Mouse (Mus musculus) kidney, postnatal 10 days (tissue): ENCODE data around the gene Myocd.

Experiments used
- DNase-seq: peaks from one replicate; pipeline ENCODE4 v3.0.0; 2021; ENCODE audit warnings: mixed read lengths

Gene Myocd

DNA sequence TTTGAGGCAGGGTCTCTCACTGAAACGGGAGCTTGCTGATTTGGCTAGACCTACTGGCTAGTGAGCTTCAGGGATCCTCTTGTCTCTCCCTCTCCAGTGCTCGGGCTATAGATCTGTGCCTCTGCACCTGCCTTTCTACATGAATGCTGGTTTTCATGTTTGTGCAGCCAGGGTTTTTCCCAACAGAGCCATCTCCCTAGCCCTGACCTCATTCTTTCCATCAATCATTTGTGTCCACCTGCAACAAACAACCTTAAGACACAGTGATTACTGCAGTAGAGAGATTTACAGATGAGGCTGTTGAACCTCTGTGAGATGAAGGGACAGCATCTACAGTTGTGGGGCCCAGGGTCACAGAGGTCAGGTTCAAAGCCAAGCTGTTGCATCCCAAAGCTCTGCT is 56.0 kb downstream of the Myocd start:
- no peak for DNase-seq

DNA sequence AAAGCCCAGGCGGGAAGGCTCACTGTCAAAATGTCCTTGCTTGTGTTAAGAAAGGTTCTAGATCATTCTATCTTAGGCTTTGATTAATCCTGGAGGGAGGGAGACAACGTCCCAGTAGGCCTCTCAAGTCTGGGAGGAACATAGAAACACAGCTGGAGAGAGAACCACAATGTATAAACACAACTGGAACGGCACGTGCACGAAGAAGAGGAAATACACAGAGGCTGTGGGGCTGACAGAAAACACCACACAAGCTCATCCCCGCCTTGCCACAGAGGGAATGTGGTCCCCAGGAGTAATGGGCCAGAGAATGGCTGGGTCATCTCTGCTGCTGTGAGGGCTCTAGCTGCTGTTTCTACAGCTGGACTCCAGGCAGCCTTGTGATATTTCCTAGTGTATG is 58.1 kb downstream of the Myocd start:
- DNase-seq = no peak

DNA sequence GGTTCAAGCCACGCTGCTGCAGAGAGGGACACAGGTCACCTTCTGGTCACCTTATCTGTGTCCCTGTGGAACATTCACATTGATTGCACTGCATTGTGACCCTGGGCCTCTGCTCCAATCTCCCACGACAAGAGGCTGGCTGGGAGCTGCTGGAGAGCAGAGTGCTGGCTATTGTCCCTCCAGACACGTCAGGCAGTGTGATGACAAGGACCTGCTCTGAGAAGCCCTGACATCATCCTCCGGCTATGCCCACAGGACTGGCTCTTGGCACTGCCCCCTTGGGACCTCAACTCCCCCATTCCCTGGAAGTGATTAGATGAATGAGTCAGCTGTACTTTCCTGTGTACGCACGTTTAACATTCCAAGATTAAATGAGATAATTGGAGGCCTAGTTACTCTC is 60.3 kb downstream of the Myocd start:
- DNase-seq = peak; percentile 8

DNA sequence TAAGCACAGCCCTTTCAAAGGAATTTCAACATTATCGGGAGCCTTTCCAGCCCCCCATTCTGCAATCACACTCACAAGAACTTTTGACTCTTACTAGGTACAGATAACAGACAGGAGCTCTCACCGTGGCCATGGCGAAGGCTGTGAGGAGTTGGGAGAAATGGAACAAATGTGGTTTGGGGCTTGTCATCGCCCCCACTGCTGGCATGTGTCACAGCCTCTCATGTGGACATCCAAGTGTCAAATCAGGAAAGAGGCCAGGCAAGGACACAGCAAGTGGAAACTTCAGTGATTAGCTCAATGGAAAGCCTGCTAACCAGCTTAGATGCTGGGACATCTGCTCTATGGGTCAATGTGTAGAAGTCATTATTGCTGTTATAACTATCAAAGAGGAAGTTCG is 64.5 kb downstream of the Myocd start:
- DNase-seq = no peak

DNA sequence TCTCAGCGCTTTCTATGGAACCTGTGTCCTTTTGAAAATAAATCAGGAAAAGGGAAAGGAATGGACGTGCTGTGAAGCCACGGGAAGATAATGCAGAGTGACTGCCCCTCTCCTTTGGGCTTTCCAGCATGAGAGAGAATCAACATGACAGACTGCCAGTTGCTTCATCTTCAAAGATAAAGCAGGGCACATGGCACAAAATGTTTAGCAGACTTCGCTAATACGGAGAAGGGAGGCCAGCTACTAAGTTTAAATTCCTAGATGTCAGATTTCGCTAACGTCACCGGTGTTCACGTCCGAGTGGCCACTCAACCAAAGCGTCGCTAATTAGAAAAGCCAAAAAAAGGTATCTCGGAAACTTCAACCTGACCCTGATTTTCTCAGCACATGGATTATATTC is 65.1 kb downstream of the Myocd start:
- no peak for DNase-seq

DNA sequence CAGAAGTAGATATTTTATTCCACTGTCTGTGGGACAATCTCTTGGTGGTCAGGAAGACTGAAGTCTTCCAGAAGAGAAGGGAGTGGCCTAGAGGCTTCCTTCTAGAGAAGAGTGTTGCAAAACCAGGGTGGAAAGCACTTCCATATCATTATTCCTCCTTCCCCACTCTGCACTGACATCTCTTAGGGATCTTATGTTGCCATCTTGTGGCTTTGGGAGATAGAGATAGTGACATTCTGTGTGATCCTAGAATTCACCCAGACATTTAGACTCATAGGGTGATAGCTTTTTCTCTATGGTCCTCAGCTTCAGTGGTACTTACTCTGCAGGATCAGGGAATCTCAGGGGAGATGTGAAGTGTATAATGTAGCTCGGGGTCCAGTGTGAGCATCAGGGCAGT is 66.8 kb downstream of the Myocd start:
- DNase-seq = no peak

DNA sequence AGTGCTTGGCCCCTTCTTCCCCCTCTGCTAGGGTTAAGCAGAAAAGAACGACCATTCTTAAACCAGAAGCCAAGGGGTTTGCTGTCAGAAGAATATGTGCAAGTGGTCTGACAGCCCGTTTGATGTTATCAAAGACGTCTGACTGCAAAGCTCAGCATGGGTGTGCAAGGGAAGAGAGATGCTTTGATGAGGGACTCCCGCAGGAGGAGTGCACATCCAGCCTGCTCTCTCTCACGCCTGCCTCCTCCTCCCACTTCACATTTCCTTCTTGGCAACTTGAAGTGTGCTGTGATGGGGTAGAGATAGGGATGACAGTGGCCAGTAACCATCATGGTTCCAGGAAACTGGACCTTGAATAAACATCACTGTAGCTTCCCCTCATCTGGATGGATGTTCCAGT is 67.6 kb downstream of the Myocd start:
- DNase-seq = no peak

DNA sequence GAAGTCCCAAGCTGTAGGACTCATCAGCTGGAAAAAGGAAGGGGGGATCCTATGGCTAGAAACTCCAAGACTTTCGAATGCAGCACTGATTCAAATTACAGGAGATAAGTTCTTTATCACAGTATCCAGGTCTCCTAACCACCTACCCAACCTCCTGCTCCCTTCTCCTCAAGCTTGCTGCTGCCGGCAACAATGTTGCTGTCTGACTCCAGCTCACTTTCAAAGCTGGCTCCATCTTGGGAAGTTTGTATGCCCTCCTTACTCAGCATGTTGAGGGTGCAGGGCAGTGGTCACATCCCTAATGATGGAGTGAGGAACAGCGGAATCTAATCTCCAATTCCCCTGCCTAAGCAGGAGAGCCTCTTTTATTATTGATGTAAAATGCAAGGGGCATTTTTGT is 71.8 kb downstream of the Myocd start:
- DNase-seq = no peak

DNA sequence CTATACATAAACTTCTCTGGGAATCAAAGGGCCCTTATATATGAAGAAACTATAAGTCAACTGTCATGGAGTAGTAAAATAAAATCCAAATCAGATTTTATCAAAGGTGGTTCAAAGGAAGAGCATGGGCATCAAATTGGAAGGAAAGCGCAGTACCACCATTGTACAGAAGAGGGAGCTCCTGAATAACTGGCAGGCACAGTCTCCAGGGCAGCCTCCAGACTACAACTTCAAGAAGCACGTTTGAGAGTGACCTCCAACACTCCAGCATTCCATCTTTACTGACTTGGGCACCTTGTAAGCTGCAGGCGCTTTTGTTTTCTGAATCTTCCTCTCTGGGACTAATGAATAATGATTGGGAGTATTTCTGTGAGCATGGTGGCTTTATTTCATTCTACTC is 72.5 kb downstream of the Myocd start:
- DNase-seq = peak; percentile 84

DNA sequence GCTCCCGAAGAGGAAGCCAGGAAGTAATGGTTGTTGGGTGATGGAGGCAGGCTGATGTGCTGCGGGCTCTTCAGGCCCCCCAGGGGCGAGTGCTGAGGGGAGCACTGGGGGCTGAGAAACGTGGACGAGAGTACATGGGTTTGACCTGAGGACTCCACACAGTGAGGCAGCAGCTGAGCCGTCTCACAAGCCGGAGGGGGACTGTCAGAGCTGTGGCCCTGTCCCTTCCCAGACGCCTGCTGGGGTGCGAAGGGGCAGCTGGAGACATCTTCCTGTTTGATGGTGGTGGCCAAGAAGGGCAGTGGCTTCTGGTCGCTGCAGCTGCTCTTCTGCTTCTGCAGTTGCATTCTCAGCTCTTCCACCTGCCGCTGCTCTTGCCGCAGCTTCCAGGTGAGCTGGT is 82.8 kb downstream of the Myocd start:
- DNase-seq = peak; percentile 64

DNA sequence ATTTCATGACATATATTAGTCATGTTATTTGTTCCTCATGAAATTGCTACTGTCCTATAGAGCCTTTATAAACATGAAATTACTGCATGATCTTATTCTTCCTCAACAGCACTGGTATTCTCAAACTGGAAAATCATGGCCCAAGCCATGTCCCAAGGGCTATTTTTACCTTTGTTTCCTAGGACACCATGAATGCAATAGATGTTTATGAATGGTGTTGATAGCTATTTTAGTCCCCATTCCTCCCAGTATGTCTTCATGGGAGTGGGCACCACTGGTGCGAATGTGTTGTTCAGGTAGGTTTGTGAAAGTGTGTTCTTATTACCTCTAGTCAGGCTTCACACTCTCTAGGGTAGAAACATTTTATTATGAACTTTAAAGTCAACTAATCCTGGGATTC is 84.7 kb downstream of the Myocd start:
- DNase-seq = no peak

DNA sequence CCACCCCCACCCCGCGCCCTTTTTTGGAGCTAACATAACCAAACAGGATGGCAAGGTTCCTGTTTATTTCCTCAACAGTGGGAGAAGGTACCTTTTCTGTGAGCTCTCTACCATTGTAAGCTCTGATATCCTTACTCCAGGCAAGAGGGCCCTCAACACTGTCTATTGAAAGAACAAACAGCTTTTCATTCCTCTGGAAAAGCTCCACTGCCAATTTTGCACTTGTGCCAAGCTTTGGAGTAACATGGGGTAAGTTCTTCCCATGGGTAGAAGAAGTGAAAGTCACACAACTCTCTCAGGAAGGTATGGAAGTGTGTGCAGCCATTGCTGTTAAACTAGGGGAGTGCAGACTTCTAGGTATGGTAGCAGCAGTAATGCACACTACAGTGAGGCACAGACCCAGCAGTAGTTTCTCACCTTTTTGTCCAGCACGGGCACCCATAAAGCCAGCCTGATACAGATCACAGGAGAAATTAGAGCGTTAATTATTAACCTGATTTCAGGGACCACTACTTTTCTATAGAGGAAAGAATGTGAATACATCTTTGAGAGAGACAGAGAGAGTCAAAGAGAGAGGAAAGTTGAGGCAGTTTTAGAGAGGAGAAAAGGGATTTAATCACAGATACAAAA is 99.6 kb downstream of the Myocd start:
- peak; percentile 50 for DNase-seq

DNA sequence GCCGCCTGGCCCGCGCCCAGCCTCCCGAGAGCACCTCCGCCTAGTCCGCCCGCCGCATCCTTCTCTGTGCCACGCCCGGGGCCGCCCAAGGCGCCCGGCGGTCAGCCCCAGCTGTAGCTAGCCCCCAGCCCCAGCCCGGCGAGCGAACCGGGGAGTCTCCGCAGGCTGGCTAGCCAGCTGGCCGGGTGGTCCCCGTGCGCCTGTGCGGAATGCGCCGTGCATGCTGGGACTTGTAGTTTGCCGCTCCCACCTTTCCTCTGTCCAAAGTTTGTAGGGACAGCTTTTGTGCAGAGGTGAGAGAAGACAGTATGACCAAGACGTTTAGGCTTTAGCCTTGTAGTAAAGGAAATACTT is 107.0 kb downstream of the Myocd start, which contains the start of gene Arhgap44:
Gene Arhgap44, minus strand, starts transcription at position 195 of the 354 bp plus-strand sequence.
- DNase-seq = peak; percentile 84

DNA sequence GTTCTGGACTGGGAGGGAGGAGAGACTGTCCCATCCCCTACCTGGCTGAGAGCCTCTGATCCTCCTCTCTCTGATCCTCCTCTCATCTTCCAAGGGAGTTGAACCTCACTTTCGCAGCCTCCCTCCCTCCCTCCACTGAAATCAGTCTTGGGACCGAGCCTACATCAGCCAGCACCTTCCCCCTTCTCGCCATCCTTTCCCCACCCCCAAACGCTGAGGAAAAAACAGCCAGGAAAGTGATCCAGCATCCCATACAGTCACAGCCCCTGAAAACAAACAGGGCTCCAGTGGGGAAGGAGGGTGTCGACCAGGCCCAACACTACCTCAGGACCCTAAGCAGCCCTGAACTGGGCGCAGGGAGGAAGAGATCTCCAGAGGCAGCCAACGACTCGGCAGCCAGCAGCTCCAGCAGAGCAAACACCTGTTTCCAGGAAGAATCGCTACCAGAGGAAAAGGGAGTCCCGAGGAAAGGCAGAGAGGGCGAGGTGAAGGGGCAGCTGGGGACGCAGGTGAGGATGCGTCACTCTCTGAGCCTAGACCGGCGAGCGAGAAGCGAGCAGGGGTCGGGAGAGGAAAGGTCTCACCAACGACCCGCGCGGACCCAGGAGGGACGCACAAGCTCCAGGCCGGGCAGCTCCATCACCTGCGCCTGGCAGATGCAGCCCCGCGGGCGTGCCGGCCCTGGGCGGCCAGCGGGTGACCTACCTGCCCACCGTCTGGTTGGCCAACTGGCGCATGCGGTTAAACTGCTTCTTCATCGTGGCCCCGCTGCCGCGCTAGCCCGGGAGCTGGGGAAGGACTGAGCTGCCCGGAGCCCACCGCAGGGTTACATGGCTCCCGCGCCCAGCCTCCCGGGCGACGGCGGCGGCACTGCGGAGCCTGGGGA is 107.7 kb downstream of the Myocd start:
- DNase-seq = no peak

DNA sequence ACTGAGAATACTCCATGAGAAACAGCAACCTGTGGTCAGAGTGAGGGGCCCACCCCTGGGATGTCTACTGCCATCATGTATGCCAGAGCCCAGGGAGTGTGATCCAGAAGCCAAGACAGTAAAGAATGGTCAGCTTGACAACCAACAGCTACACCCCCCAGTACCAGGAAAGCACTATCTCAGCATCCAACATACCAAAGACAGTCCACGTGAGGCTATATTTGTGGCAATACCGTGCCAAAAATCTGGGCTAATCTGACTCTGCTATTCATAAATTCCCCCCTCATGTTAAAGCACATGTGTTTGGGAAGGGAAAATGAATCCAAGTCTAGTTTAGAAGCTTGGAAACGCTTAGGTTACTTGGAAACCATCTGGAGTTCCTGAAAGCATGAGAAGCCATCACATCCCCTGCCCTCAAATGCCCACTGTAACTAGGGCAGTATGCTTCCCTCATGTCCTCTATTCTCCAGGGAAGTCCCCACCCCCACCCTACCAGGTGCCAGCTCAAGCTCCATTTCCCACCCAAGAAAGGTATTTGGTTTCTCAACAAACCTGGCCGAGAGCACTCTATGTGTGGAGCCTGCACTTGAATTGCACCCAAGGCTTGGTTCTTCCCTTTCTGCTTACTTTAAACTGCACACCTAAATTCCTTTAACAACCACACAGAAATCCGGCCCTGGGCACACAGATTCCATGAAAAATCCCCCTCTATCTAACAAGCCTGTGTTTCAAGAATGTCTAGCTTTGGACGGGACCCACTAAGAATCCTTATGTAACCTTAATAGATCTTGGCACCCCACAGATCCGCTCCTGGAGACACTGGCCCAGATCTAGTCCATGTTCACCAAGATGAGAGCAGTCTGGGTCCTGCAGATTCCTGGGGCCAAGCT is 108.6 kb downstream of the Myocd start:
- DNase-seq = no peak

DNA sequence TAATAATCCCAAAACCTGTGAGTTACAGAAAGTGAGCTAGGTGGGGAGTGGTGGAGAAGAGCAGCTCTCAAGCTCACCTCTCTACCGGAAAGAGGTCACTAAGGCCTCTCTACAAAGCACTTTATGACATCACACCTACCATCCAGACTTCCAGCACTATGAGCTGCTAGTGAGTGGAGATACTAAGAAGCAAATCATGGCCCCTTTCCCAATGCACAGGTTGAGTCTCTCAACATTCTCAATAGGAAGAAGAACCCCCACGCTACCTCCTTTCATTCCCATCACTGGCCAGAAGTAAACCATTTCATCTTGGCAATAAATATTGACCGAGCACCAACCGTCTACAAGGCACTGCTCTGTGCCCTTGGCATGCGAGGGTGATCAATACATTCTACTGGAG is 110.0 kb downstream of the Myocd start, which contains the start of gene 1700086D15Rik:
Gene 1700086D15Rik, minus strand, starts transcription at position 101 of the 400 bp plus-strand sequence.
- DNase-seq = no peak

DNA sequence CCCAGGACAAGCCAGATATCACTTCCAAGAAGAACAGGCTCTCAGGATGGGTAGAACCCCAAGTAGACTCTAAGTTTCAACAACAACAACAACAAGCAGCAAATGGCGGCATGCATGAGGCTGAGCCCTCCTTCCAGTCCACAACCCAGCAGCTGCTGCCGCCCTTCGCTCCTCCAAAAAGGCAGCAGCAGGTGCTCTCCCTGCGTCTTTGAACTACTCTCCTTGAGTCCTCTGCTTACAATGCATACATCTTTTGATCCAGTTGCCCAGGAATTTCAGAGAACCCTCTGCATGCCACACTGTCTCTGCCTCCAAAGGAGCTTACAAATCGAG is 111.2 kb downstream of the Myocd start:
- no peak for DNase-seq

DNA sequence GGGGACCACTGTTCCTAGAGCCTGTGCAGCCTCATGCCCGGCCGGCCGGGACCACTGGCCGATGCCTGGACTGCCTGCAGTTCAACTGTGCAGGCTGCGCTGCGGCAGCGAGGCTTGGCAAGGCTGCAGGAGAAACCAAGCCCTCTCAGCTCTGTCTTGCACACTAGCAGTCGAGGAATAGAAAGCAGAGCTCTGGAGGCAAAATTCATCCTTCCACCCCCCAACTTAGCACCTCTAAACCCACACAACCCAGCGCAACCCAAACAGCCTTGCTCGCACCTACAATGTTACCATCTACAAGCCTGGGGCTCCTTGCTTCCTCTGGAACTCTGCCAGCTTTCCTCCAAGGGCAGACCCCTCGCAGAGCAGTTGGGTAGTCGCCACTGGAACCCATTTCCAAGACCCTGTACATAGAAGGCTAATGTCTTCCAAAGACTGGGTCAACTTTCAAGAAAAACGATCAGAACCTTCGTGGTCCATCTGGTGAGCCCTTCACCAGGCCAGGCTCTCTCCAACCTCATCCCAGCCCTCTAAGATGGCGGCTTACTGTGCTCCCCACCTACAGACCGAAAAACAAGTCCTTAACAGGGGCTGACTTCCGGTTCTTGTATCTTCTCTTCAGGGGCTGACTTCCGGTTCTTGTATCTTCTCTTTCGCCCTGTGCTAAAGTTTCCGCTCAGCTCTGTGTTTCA is 111.7 kb downstream of the Myocd start:
- no peak for DNase-seq

DNA sequence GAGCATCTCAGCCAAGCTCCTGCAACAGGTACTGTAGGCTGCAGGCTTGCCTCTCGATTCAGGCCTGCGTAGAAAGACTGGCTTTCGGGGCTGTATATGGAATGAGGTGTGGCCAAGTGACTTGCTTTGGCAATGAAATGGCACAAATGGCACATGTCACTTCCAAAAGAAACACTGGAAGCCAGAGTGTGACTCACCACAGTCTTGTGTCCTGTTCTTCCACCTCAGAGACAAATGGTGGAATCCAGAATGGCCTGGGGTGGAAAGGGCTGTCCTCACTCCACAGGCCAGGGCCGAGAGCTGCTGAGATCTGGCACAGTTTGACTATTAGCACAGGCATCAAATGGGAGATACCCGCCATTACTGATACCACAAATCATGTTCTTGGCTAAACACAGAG is 116.8 kb downstream of the Myocd start:
- DNase-seq = no peak

DNA sequence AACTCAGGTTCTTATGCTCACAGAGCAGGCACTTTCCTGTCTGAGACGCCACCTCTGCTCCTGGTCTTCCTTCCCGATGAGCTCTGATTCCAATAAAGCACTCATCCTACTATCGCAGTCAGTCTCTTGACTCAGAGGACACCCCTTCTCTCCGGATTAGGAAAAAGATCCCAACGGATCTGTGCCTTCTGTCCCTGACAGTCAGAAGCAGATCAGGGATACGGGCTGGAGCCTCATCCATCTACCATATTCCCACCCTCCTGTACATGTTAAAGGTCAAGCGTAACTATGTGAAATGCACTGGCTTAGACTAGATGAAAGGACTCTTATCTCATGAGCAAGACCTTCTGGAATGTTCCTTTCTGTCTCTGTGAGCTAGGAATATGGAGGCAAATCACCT is 121.3 kb downstream of the Myocd start:
- DNase-seq = no peak

DNA sequence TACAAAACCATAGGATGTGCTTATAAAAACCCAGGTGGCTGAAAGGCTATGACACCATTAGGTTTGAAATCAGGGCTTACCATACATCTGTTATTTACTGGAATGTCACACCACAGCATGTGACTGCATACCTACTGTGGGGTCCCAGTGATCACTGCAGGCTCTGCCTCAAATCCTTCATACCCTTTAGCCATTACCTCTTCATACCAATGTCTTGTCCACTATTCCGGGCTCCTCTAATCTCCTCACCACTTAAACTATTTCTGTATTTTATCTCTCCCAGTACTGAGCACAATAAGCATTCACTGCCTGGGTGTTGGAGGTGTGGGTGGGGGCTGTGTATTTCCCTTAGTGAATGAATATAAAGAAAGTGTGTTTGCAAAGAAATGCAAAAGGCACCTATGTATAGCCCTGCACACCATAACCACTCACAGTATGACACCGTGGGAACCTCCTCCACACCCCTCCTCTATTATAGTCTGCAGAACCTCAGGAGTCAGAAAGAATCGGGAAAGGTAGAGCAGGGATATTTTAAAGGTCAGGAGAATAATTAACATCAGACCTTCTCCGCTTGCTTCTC is 126.9 kb downstream of the Myocd start:
- no peak for DNase-seq

DNA sequence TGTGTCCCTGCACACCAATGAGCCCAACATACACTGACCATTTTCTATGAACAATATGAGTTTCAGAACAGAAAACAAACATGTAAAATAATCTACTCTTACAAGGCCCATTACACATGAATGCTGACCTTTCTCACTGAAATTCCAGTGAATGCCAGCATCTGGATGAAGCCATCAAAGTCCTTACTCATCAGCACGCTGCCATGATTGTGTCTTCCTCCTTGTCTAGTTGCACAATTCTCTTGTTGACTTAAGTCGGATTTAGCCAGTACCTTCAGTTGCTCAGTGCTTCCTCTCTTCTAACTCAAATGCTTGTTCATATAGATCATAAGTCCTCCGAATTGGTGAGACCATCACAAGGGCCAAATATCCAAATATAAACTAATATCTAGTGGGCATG is 130.8 kb downstream of the Myocd start:
- no peak for DNase-seq
